Mouse (Mus musculus): ENCODE data around the gene Tmem30b.

The Tmem30b gene

DNA sequence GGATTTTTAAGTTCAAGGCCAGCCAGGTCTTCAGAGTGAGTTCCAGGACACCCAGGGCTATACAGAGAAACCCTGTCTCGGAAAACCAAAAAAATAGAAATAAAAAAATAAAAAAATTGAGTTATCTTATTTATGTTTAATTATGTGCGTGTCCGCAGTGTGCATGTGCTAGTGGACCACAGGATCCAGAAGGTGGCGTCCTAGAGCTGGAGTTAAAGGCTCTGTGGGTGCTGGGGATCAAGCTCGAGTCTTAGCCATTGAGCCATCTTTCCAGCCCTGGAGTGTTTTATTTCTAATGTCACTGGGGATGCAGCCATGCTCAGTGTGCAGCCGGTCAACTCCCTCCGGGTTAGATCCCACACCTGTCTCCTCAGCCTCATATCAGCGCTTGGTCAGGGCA, 29.7 kb downstream of the Tmem30b start:
- DNase-seq: no peak

GRCm38 (mm10) chr12:73514722-73515121, 31.5 kb downstream of the Tmem30b start:
- no peak for DNase-seq

DNA sequence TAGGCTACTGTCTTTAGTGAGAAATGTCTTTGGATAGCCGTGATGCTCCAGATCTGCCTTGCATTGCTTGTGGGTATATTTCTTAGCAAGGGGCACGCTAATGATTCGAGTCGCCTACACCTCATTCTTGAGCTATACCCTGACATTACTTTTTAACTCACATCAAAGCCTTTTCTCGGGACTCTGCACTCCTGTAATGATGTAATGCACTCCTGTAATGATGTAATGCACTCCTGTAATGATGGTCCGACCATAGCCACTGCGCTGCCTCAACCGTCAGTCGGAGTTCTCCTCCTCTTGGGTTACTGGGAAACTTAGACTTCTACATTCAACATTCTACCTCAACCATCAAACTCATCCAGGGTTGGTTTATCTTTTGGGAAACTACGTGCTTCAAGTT, 32.2 kb downstream of the Tmem30b start:
- DNase-seq: no peak

DNA sequence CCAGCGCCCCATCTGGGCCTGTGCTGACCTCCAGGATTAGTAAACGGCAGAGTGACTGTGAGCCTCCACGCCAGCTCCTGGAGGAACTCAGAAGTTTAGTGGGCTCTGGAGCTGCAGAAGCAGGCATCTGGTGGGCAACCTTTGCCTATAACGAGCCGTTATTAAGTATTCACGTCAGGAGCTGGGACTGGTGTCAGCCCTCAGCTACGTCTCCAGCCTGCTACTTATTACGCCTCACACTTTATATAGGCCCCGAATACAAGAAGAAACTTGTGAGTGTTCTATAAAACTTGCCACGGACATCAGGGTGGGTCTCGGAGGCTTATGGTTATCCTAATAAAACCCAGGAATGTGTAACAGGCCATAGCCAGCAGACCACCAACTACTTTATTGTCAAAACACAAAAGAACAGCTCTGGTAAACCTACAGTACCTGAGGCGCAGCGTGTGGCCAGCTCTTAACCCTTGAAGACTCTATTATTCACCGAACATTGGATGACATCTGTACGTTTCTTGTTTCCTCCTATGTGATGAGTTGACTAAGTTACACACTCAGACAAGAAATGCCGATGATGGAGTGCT, 34.6 kb downstream of the Tmem30b start:
- no peak for DNase-seq

DNA sequence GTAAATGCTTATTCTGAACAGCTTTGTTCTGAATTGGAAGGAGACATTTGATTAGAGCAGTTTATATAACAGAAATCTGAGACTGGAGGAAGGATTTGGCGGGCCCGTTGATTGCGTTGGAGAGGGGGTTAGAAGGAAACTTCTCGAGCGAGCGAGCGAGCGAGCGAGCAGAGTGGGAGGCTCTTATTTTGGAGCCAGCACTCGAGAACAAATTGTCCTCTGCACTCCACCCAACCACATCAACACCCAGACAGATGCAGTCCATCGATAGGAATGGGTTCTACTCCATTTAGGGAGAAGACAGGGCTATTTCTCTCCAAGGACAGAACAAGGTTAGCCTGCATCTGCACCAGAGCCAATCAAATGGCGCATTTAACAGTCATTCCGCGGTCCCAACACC, 39.1 kb downstream of the Tmem30b start:
- DNase-seq: no peak

GRCm38 (mm10) chr12:73506648-73507047, 39.5 kb downstream of the Tmem30b start:
- DNase-seq: no peak

GRCm38 (mm10) chr12:73500689-73501326, 45.4 kb downstream of the Tmem30b start:
- DNase-seq: no peak

DNA sequence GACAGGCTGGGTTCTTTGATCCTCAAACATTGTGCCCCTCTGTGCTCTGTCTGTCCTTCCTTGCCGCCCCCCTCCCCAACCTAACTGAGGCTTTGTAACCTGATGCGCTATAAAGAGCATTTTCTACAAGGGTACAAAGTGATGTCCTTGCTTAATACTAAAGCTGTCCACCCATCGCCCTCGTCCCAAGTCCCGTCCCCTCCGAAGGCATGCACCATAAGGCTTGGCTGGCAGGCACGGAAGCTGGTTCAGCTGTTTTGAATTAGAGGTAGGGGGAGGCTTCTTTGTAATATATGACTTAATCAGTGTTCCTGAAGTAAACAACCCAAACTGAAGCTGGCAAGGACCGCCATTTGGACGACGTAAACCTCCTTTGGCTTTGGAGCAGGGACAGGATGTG, 51.0 kb downstream of the Tmem30b start:
- peak; percentile 63 for DNase-seq

DNA sequence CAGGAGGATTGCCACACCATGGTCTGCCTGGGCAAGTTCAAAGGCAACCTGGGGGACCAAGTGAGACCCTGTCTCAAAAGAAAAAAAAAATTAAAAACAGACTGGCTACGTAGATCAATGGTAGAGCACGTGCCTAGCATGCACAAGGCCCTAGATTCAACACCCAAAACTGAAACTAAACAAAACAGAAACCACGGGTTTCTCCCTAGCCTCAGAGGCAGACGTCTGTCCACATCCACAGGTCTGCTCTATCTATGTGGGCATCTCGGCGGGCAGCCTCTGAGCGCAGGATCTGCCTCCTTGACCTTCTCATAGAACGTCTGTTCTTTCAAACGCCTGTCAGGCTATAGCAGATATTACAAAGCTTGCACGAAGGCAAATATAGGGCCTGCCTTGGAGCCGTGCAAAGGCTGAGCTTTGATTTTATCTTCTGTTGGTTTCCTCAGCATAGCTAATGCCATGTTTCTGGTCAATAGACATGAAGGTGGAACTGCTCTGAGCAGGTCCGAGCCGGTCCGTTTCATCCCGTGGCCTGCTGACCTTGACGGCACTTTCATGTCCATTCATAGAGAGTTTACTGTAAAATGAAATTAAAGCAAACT, 52.2 kb downstream of the Tmem30b start:
- no peak for DNase-seq

All from embryo, embryonic 11 days (tissue).